Mouse (Mus musculus) limb, embryonic 15.5 days (tissue): ENCODE data around the gene Rbm4b. TPM values are rescaled to one million over a fixed set of nuclear protein-coding genes. Genes with fewer than 3 reads are reported as not detected.

ENCODE experiments used
- ATAC-seq: fragments of 200-750 bp; cut with Nextera tagmentation; 2 replicates; pipeline ENCODE4 v1.8.0; 2017; ENCODE audit warnings: low read depth, moderate TSS enrichment; ENCODE audit not compliant: insufficient number of reproducible peaks, low FRiP score, low TSS enrichment
- H3K27ac ChIP-seq: fragments of 300-500 bp; sonication (generic); 2 replicates; pipeline ENCODE4 v1.5.1; 2015; ENCODE audit warnings: moderate library complexity, mild to moderate bottlenecking, inconsistent platforms
- H3K27me3 ChIP-seq: fragments of 300-500 bp; sonication (generic); 2 replicates; pipeline ENCODE4 v1.6.1; 2015; ENCODE audit warnings: inconsistent platforms
- H3K36me3 ChIP-seq: fragments of 300-500 bp; sonication (generic); 2 replicates; pipeline ENCODE4 v1.6.1; 2015; ENCODE audit warnings: inconsistent platforms
- H3K4me1 ChIP-seq: fragments of 300-500 bp; sonication (generic); 2 replicates; pipeline ENCODE4 v1.6.1; 2015; ENCODE audit warnings: inconsistent platforms
- H3K4me2 ChIP-seq: fragments of 300-500 bp; sonication (generic); 2 replicates; pipeline ENCODE4 v1.6.1; 2015; ENCODE audit warnings: mild to moderate bottlenecking, inconsistent platforms
- H3K4me3 ChIP-seq: fragments of 300-500 bp; sonication (generic); 2 replicates; pipeline ENCODE4 v1.5.1; 2015; ENCODE audit warnings: mild to moderate bottlenecking, inconsistent platforms
- H3K9ac ChIP-seq: fragments of 300-500 bp; sonication (generic); 2 replicates; pipeline ENCODE4 v1.6.1; 2015; ENCODE audit warnings: inconsistent platforms
- H3K9me3 ChIP-seq: fragments of 300-500 bp; sonication (generic); 2 replicates; pipeline ENCODE4 v1.6.1; 2016; ENCODE audit warnings: inconsistent platforms
- WGBS: fragments of 180-500 bp; shearing (Covaris S2); methylation state at CpG from one replicate; pipeline ENCODE4 v1.1.7; 2015; 5-methylcytosine and 5-hydroxymethylcytosine counted together
- polyA plus RNA-seq: library from polyadenylated mRNA; unstranded; fragments of >200 nt; fragmentation: Nextera tagmentation; extraction: Ambion mirVana; gene quantifications from 2 replicates; pipeline ENCODE4 v1.2.1, GENCODE M21; 2015

The Rbm4b gene
- polyA plus RNA-seq, 1 experiment from 2014 or later, result 56.9 TPM

DNA sequence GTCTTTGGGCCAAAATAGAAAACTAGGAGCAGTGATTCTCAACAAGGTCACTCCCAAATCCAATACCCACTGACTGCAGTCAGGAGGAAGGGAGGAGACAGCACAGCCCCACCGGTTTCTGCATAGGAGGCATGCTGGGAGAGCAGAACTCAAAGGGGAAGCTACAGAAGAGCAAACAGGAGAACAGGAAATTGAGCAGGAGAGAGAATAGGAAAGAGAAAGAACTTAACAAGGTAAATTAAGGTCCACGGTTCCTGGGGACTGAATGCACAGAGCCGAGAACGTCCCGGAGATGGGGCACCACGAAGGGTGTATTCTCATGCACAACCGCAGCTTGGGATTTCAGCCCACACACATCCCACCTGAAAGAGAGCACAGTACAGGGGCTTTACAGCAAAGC is 28.9 kb downstream of the Rbm4b start:
- 88% methylated on average over 7 of the region's 7 CpGs for WGBS
- Histone ChIP-seq H3K4me1 (peaks cover 11% of the 10 kb centered on the region), H3K9ac (no peak overlapping the region), H3K36me3 (peaks cover 75% of the 10 kb centered on the region), H3K27ac (no peak overlapping the region), H3K4me2 (no peak overlapping the region), H3K9me3 (no peaks in the 10 kb centered on the region), H3K4me3 (no peak overlapping the region), H3K27me3 (no peaks in the 10 kb centered on the region)
- ATAC-seq, result no peak

DNA sequence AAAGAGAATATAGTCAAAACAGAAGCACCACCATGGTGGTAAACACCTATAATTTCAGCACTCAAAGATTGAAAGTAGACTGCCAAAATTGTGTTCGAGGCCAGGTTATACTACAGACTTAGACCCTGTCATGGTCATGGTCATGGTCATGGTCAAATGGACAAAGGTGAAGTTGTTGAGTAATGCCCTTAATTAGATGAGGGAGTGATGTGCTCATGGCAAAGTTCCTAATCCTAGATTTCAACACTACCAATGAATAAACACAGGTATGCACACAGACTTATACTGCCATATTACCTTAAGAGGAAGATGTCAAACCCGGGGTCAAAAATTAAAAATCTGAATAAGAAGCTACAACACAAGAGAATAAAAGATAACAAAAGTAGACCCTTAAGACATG is 30.0 kb downstream of the Rbm4b start:
- 88% methylated on average over 2 of the region's 2 CpGs for WGBS
- Histone ChIP-seq H3K27ac (no peak overlapping the region), H3K4me3 (no peak overlapping the region), H3K27me3 (no peaks in the 10 kb centered on the region), H3K9me3 (no peaks in the 10 kb centered on the region), H3K9ac (no peak overlapping the region), H3K36me3 (peaks cover 79% of the 10 kb centered on the region), H3K4me1 (peaks cover 22% of the 10 kb centered on the region), H3K4me2 (no peak overlapping the region)
- ATAC-seq, result no peak

DNA sequence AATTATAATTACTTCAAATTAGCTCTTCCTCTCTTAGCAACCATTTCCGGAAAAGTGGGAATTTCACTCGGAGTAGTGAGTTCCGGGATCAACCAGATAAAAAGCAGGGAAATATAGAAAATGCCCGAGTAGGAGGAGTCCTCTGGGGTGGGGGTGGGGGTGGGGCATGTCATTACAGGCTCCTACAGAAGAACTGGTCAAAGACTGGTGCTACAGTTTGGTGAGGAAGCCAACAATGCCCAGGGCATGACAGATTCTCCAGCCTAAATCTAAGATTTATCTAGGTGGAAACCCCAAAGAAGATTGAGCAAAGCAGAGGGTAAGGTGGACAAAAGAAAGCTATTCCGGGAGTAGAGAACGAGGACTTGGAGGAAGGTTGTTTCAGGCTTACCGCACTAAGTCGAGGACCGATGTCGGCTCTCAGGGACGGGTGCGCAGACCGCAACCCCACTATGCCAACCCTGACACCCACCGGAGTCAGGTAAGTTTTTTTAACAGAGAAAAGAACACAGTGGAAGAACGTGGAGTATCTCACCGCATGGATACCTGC is 37.1 kb downstream of the Rbm4b start:
- under 1% methylated on average over 16 of the region's 16 CpGs for WGBS
- 0 out of 2 replicates have a peak, but pooled peaks have one; percentile 3 for ATAC-seq
- Histone ChIP-seq H3K27ac (peak overlapping the region; percentile 86), H3K4me3 (peak overlapping the region; percentile 74), H3K9me3 (no peaks in the 10 kb centered on the region), H3K4me2 (peak overlapping the region; percentile 54), H3K27me3 (no peaks in the 10 kb centered on the region), H3K36me3 (peaks cover 43% of the 10 kb centered on the region), H3K9ac (peak overlapping the region; percentile 57), H3K4me1 (peaks cover 36% of the 10 kb centered on the region)

DNA sequence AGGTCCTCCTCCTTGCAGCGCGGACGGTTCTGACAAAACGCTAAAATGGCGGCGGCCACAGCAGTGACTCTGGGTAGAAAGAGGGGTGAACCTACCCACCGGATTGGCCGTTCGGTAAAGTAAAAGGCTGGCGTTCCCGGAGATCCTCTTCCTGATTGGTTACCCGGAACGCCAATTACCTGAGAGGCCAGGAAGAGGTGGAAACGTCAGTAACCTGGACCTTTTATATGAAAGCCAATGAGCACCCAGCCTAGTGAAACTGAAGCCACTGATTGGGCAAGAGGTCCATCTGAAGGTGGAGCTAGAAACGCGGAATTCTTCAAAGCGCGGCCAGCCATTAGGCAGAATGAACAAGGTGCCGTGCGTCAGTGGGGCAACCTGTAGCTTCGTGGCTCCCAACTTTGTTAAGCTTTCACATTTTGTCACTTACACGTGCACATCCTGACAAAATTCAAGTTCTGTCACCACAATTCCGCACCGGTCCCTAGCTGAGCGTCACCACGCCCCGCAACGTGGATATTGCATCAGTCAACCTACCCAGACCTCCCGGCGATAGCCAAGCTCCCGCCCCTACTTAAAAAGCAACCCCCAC is 37.6 kb downstream of the Rbm4b start, which contains the start of gene Rbm4:
TSS of gene Rbm4 (minus strand) at position 71 of the 592 bp plus-strand sequence.
- WGBS, result under 1% methylated on average over 31 of the region's 31 CpGs
- peaks cover 44% of the 10 kb centered on the region for H3K36me3 ChIP-seq
- H3K27ac ChIP-seq, result peak within 1 kb of the TSS; percentile 86
- H3K9ac ChIP-seq, result peak within 1 kb of the TSS; percentile 57
- peak within 1 kb of the TSS; percentile 69 for H3K4me2 ChIP-seq
- H3K4me3 ChIP-seq, result peak within 1 kb of the TSS; percentile 74
- no peaks in the 10 kb centered on the region for H3K27me3 ChIP-seq
- H3K4me1 ChIP-seq, result peaks cover 36% of the 10 kb centered on the region
- H3K9me3 ChIP-seq, result no peaks in the 10 kb centered on the region
- ATAC-seq, result peak; percentile 97

DNA sequence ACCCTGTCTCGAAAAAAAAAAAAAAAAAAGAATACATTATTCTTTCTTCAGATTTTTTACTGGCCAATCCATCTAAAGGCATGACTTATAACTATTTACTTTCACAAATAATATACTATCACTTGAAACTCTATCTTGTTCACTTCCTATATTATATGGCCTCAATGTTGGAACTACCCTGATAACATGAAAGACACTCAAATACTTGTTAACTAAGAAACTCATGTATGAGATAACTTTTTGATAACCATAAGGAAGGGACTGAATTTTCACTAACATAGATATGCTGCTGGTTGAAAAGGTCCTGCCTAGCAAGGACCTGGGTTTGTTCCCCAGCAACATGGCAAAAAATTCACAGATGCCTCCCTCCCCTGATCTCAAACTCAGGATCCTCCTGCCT is 39.6 kb downstream of the Rbm4b start:
- peaks cover 24% of the 10 kb centered on the region for H3K4me1 ChIP-seq
- H3K9ac ChIP-seq, result no peak overlapping the region
- WGBS, result 50% methylated on average over 1 of the region's 1 CpGs
- ATAC-seq, result no peak
- H3K9me3 ChIP-seq, result no peaks in the 10 kb centered on the region
- H3K4me2 ChIP-seq, result no peak overlapping the region
- H3K27me3 ChIP-seq, result no peaks in the 10 kb centered on the region
- H3K4me3 ChIP-seq, result no peak overlapping the region
- no peak overlapping the region for H3K27ac ChIP-seq
- peaks cover 50% of the 10 kb centered on the region for H3K36me3 ChIP-seq

DNA sequence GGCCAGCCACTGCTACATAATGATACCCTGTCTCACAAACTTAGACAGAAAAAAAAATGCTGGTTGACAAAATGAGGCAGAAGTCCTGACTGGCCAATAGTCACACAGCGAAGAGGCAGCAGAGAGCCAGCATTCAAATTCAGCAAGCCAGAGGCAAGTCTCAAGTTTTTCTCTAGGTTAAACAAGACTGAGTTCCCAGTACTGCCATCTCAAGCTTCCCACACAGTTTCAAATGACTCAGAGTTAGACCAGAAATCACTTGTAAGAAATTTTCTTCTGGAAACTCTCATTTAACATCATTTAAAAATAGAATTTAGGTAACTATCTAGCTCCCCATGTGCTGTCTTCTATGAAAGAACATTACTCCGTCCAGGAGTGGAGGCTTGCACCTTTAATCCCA is 41.5 kb downstream of the Rbm4b start:
- Histone ChIP-seq H3K4me3 (no peak overlapping the region), H3K27me3 (no peaks in the 10 kb centered on the region), H3K27ac (no peak overlapping the region), H3K4me1 (peaks cover 9% of the 10 kb centered on the region; the same call in 1 of the 2 replicates), H3K36me3 (peaks cover 58% of the 10 kb centered on the region), H3K9ac (no peak overlapping the region), H3K4me2 (no peak overlapping the region), H3K9me3 (no peaks in the 10 kb centered on the region)
- ATAC-seq, result no peak
- WGBS, result 96% methylated on average over 2 of the region's 2 CpGs

DNA sequence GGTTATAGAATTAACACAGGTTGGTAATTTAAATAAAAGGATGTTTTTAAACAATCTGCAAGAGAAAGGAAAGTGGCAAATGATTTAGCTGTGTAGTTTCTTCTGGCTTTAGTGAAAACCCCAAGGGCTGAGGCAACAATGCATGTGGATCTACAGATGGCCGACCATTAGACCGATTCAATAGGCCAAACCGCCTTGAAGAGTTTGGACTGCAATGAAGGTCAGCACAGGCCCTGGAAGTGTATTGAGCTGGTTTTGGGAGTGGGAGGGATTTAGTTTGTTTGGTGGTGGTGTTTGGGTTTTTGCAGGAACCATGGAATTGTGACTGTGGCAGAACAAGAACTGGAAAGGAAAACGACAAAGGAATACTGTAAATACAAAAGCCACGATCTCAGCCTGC is 42.8 kb downstream of the Rbm4b start:
- Histone ChIP-seq H3K36me3 (peaks cover 70% of the 10 kb centered on the region), H3K9me3 (no peaks in the 10 kb centered on the region), H3K4me1 (peaks cover 14% of the 10 kb centered on the region), H3K27me3 (no peaks in the 10 kb centered on the region), H3K4me3 (no peak overlapping the region), H3K27ac (no peak overlapping the region), H3K4me2 (no peak overlapping the region), H3K9ac (no peak overlapping the region)
- WGBS, result 94% methylated on average over 5 of the region's 5 CpGs
- ATAC-seq, result no peak

DNA sequence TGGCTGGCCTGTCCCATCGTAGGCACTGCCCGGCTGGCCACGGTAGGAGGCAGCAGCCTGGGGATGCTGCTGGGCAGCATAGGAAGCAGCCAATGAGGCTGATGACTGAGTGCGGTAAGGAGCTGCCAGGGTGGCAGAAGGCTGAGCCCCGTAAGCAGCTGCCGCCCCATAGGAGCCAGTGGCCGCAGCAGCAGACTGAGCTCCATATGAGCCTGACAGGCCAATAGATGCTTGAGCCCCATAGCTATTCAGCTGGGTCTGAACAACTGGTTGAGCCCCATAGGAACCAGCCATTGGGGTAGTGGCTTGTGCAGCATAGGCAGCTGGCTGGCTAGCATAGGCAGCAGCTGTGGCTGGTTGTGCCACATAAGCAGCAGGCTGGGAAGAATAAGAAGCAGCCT is 46.4 kb downstream of the Rbm4b start:
- Histone ChIP-seq H3K27ac (no peak overlapping the region), H3K9ac (no peak overlapping the region), H3K4me2 (no peak overlapping the region), H3K27me3 (no peaks in the 10 kb centered on the region), H3K4me3 (no peak overlapping the region), H3K4me1 (peaks cover 7% of the 10 kb centered on the region), H3K36me3 (peaks cover 61% of the 10 kb centered on the region), H3K9me3 (no peaks in the 10 kb centered on the region)
- WGBS, result 97% methylated on average over 7 of the region's 7 CpGs
- peak; percentile 4; the same call in 1 of the 2 replicates for ATAC-seq

DNA sequence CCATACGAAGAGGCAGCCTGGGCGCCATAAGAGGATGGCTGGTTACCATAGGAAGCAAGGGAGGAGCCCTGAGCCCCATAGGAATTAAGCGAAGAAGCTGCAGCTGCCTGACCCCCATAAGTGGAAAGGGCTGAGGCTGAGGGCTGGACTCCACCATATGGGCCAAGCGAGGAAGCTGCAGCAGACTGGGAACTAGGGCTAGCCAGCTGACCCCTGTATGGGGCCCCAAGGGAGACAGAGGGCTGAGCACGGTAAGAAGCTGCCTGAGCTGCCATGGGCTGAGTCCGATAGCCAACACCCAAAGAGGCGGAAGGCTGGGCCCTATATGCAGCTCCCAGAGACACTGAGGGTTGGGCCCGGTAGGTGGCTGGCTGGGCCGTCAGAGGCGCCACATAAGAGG is 47.0 kb downstream of the Rbm4b start:
- no peak overlapping the region for H3K4me3 ChIP-seq
- H3K9me3 ChIP-seq, result no peaks in the 10 kb centered on the region
- H3K27me3 ChIP-seq, result no peaks in the 10 kb centered on the region
- H3K36me3 ChIP-seq, result peaks cover 60% of the 10 kb centered on the region
- 81% methylated on average over 10 of the region's 10 CpGs for WGBS
- no peak overlapping the region for H3K27ac ChIP-seq
- peaks cover 12% of the 10 kb centered on the region for H3K4me1 ChIP-seq
- no peak overlapping the region for H3K9ac ChIP-seq
- no peak for ATAC-seq
- H3K4me2 ChIP-seq, result no peak overlapping the region

DNA sequence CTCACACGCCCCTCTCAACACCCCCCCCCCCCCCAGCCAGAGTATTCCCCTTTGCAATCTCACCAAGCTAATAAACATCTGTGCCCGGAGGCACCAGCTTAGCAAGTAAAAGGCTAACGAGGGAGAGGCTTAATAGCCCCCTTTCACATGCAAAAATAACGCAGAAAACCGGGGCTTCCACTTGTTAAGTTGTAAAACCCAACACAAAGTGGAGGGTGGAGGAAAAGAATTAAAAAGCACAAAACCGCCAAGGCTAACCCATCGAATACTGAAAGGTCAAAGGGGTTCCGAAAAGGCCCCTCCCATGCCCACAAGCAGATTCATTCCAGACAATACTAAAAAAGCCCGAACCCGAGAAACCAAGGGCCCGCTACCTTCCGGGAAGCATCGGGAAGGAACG is 54.0 kb downstream of the Rbm4b start:
- under 1% methylated on average over 14 of the region's 14 CpGs for WGBS
- Histone ChIP-seq H3K4me1 (peaks cover 22% of the 10 kb centered on the region), H3K36me3 (no peaks in the 10 kb centered on the region), H3K9ac (peak overlapping the region; percentile 85), H3K27ac (peak overlapping the region; percentile 97), H3K27me3 (no peaks in the 10 kb centered on the region), H3K4me2 (peak overlapping the region; percentile 80), H3K4me3 (peak overlapping the region; percentile 87), H3K9me3 (no peaks in the 10 kb centered on the region)
- no peak for ATAC-seq

DNA sequence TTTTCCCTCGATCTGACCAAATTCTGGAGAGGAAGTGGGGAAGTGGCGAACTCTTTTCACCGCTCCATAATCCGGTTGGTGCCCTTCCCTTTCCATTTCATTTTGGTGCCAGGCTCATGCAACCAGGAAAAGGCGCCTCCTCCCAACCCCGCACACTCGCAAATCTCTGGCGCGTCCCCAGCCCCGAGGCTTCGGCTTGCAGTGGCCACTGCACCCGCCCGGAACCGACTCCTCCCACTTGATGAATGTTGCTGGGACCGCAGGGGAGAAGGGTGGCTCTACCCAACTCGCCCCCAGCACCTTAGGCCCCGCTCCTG is 54.4 kb downstream of the Rbm4b start:
- H3K9me3 ChIP-seq, result no peaks in the 10 kb centered on the region
- H3K27me3 ChIP-seq, result no peaks in the 10 kb centered on the region
- peak overlapping the region; percentile 97 for H3K27ac ChIP-seq
- H3K4me3 ChIP-seq, result peak overlapping the region; percentile 87
- peak overlapping the region; percentile 85 for H3K9ac ChIP-seq
- no peak for ATAC-seq
- WGBS, result 1% methylated on average over 17 of the region's 17 CpGs
- H3K4me2 ChIP-seq, result peak overlapping the region; percentile 80
- H3K36me3 ChIP-seq, result no peaks in the 10 kb centered on the region
- peaks cover 22% of the 10 kb centered on the region for H3K4me1 ChIP-seq

DNA sequence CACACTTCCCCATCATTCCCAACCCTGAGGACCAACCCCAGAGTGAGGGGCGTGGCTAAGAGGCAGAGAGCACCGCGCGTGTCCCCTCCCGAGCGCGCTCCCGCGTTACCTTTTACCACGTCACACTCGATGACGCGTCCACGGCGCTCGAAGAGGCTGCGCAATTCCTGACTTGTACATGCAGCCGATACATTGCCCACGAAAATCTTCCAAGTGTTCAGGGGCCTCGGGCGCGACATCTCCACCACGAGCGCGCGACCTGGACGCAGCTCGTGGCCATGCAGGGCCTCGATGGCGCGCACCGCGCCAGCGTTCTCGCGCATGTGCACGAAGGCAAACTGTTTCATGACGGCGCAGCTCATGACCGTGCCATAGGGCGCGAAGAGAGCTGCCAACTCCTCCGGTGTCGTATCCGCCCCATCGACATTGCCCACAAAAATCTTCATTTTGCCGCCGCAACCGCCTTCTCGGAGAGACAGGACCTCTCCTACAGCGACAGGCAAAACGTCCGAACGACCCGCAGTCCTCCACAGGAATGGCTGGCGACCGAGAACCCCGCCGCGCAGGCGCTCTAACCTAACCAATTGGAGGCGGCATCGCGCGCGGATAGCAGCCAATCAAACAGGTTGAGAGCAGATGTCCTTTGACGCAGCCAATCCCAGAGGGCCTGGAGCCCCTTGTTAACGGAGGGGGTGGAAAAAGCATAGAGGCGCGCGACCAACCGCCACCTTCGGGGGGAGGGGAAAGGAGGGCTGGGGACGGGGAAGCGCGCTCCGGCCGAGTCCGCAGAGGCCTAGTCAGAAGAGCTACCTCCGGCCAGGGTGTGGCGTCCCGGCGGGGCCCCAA is 55.0 kb downstream of the Rbm4b start, which contains the start of the genes Gm21992 and Rbm14:
TSS of gene Gm21992 (minus strand) at position 550 of the 846 bp plus-strand sequence.
TSS of gene Rbm14 (minus strand) at position 572 of the 846 bp plus-strand sequence.
- Histone ChIP-seq H3K9me3 (no peaks in the 10 kb centered on the region), H3K27ac (peak within 1 kb of the TSS; percentile 97), H3K9ac (peak within 1 kb of the TSS; percentile 85), H3K4me2 (peak within 1 kb of the TSS; percentile 80), H3K4me1 (peaks cover 22% of the 10 kb centered on the region), H3K36me3 (no peaks in the 10 kb centered on the region), H3K27me3 (no peaks in the 10 kb centered on the region), H3K4me3 (peak within 1 kb of the TSS; percentile 87)
- peak; percentile 99 for ATAC-seq
- WGBS, result under 1% methylated on average over 82 of the region's 83 CpGs
